Mouse (Mus musculus) frontal cortex, adult (tissue): Measurements from ENCODE around the gene Pick1.
A peak's percentile ranks its signal among the peaks of the same experiment; 100 is the strongest.

Experiments
- ATAC-seq: cut with Nextera tagmentation; 2 replicates; pipeline ENCODE4 v1.9.2; 2017; ENCODE audit warnings: mild to moderate bottlenecking, moderate library complexity, mixed read lengths; ENCODE audit not compliant: low TSS enrichment

The Pick1 gene

DNA sequence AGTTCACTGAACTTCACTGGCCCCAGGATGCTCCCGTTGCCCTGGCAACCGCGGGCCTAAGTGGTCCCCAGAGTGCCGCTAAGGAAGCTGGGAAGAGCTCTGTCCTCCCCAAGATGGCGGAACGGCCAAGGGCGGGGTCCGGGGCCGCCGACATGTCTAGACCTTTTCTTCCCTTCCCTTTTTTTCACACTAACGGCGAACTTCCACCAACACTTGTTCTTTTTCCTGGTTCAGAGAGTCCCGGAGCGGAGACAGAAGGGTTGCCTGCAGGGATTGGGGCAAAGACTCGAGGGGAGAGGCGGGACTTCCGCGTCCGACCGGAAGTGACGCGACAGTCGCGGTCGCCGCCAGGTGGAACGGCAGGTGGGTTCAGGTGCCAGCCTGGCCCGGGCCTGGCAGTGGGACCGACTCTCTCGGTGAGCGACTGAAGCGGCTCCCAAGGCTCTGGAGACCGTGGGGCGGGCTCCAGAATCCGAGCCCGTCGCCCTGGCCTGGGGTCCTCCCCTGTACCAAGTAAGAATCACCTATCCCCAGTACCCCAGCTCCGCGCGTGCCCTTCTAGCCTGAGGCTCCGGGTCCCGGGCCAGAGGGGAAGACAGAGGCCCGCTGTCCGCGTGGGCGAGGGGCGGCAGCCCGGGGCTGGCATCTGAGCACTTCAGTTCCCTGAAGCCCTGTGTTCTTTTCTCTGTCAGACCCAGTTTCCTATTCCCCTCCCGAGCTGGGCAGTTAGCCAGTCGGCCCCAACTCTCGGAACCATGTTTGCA, at the start of gene Pick1, which contains the start of gene Gm49486:
Gene Pick1, plus strand, starts transcription at position 116 of the 764 bp plus-strand sequence.
Gene Gm49486, plus strand, starts transcription at position 334 of the 764 bp plus-strand sequence.
- peak; percentile 87 for ATAC-seq

DNA sequence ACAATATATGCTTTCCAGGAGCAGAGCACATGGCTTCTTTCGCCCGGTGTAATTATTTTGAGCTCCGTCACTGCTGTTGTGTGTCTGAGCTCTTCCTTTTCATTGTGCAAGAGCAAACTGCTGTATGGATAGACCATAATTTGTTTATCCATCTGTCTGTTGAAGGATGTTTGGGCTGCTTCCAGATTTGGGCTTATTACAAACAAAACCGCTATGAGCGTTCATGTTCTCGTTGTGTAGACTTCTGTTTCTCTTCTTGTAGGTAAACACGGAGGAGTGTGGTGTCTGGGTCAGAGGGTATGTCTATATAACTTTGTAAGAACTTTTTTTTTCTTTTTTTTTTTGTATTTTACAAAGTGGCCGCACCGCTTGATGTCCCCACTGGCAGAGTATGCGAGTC, 43.8 kb upstream of the Pick1 start:
- ATAC-seq: no peak

DNA sequence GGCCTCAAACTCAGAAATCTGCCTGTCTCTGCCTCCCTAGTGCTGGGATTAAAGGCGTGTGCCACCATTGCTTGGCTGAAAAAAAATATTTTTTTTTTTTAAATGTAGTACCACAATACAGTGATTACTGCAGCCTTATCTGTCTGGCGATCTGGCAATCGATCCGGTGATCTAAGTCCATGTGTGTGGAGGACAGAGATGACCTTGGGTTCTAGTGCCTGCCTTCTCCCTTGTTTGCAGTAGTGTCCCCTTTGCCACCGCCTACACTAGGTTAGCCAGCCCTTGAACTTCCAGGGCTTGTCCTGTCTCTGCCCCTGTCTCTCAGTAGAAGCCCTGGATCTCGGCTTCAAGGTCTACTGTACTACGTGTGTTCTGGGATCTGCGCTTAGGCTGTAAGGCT, 41.2 kb upstream of the Pick1 start:
- ATAC-seq: no peak

DNA sequence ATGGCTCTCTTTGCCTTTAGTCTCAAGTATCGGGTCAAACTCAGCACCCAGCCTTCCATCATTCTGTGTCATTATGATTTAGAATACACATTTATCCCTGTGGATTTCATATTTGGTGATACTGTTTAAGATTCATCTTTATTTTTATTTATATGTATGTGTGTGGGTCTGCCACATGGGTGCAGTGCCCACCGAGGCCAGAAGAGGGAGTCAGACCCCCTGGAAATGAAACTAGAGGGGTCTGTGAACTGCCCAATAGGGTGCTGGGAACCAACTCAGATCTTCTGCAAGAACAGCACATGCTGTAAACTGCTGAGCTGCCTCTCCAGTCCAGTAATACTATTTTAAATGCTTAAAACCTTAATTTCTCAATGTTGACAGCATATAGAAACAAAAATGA, 37.5 kb upstream of the Pick1 start:
- ATAC-seq: no peak

DNA sequence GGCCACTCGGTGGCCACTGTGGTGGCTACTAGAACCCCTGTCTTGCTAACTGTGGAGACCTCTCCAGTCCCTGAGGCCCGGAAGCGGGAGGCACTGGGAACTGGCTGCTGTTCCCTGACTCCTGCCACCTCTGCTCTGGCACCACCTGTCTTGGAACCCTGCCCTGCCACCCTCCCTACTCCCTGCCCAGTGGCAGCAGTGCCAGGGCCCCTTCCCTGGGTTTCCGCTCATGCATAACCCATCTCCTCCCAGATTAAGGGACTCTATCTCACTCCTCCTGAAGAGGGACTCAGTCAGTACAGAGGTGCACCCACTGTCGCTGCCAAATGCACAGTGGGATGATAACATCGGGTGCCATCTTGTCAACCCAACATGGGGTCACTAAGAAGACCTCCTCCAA, 36.5 kb upstream of the Pick1 start:
- ATAC-seq: no peak

DNA sequence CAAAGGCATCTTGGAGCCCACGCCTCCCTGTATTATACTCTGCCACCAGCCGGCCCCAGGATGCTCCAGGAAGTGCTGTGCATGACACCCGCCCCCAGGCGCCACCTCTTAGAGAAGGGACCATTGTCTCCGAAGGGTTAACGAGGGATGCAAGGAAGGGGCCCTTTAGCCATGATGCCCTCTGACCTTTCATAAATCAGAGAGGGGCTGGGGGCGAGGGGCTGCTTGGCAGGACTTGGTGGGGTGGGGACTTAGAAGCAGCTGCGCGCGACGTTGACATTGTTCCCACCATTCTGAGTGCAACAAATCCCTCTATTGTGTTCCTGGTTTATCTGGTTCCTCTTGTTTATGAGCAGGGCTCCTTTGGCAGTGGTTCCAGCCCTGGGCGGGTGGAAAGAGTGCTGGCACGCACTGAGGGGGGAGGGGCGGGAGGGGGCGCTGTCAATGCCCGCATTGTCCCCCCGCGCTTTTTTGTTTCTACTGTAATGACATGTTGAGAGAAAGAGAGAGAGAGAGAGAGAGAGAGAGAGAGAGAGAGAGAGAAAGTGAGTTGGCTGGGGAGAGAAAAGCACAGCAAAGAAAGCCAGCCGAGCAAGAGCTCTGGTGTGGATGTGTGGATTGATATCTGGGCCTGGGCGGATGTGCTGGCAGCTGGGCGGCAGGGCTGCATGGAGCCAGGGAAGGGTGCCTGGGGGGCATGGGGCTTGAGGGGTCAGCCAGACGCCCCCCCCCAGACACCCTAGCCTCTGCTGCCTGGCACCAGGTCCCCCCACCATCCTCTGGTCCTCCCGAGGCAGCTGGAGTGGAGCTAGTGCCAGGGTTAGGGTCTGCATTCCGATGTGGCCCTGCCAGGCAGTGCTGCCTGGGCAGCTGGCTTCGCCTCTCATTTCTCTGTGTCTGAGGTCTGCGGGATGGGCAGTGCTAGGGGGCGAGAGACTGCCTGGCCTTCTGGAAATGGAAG, 35.8 kb upstream of the Pick1 start:
- peak; percentile 44; the same call in 1 of the 2 replicates for ATAC-seq

DNA sequence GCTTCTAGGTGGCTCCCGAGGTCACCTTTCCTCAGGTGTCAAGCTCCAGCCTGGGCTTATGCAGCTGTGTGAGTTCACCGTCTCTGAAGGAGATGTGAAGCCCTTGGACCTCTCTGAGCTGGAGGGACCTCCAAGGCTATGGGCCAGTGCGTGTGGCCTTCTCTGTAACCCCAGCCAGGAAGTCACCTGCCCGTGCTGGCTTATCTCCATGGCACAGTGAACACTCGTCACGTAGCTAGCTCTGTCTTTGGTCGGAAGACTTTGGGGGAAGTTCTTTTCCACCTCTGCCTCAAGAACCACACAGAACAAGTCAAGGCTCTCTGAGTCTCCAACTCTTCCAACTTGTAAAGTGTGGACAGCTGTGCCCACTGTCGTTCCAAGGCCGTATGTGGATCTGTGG, 34.9 kb upstream of the Pick1 start:
- no peak for ATAC-seq

DNA sequence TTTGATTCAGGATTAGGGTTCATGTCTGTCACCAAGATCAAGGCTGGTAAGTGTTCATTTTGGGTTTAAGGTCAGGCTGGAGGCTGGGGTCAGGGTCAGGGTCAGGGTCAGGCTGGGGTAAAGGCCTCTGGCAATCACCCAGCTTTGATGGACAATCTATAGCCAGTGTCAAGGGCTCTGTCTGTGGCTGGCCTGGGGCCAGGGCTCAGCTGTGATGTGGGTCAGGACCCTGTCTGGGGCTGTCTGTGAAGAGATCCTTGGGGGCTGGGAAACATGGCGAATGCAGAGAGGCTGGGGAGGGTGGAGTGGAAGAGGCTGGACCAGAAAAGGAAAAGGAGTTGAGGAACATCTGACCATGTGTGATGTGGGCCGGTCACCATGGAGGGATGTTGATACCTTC, 34.0 kb upstream of the Pick1 start:
- no peak for ATAC-seq

DNA sequence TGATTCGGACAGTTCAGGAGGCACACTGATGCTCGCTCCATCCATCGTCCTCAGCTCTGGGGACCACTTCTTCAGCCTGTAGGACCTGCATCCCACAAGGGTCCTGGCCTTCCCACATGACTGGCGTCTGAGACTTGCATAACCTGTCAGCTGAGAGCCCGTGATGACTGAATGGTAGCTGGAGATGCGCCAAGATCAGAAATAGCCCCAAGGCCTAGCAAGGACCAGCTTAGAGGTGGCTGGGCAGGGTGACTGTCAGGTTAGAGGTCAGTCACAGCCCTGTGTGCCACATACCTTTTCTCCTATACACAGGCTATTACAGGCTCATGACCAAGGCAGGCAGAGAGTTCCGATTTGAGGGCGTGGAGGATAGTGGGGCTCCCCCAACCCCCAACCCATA, 33.5 kb upstream of the Pick1 start:
- no peak for ATAC-seq

DNA sequence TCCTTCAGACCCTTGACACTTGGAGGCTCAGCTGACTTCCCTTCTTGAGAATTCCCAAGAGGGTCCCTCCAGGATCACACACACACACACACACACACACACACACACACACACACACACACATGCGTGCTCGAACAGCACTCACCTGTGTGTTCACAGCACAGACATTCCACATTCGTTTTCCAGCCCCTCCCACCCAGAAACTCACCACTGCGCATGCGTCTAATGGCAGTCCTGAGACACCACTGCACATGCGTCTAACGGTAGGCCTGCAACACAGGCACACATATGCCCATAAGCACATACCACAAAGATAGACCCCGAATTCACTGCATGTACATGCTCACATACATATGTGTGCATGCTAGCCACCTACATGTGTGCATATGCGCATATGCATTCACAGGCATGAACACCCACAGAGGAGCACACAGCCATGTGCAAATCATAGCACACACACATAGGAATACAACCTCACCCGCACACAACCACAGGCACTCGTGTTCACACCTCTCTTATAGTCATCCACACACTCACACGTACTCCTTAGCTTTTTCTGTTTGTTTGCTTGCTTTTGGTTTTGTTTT, 29.5 kb upstream of the Pick1 start:
- ATAC-seq: no peak

DNA sequence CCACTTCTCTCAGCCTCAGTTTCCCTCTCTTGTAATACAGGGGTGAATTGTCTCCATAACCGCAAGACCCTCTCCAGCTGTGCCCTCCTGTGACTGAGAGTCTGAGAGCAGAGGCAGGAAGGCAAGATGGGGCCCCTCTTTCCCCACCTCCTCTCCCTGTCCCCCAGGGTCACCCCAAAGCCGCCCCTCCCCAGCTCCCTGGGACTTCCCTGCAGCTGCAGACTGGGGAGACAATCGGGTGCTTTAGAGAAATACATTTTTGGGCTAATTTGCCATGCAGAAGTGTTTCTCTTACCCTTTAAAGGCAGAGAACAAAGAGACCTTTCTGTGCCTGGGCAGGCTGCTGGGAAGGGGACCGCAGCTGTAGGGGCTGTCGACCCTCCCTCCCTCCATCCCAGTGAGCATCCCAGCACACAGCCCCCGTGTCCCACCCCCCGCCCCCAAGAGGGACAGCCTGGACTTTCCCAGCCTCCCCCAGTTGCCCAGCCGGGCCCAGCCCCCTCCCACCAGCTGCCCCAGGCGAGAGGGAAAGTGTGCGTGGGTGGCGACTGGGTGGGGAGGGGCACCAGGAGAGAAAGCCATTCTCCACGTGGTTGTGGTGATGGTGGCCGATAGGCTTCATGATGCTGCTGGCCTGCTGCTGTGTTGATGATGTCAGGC, 27.4 kb upstream of the Pick1 start:
- ATAC-seq: 0 out of 2 replicates have a peak, but pooled peaks have one; percentile 20

DNA sequence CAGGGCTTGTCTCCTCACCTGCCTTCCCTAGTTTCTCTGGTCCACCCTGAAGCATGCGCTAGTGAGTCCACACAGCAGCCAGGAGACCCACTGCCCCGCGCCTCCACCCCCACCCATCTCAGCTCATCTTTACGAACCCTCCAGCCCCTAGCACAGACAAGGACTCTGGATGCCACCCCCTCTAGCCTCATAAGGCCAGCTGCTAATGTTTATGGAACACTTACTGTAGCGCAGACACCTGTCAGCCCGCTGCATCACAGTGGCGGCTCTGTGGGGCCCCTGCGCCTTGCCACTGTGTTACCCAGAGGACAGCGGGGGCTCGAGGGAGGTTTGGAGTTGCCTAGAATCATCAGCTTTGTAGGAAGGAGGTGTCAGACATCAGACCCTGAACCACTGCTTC, 26.4 kb upstream of the Pick1 start:
- ATAC-seq: no peak

DNA sequence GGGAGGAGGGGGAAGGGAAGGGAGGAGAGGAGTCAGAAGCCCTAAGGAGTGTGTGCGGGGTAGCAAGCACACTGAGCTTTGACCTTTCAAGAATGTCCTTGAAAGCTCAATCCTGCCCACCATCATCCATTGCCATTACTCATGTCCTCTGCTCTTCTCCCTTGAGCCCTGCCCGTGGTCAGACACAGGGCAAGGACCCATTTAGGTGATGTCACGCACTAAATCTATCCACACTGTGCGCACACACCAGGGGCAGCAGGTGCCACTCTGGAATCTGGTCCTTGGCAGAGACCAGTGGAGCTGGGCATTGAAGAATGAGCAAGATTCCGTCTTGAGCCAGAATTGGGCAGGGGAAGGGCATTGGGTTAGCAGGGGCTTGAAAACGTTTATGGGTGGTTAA, 20.8 kb upstream of the Pick1 start:
- no peak for ATAC-seq

DNA sequence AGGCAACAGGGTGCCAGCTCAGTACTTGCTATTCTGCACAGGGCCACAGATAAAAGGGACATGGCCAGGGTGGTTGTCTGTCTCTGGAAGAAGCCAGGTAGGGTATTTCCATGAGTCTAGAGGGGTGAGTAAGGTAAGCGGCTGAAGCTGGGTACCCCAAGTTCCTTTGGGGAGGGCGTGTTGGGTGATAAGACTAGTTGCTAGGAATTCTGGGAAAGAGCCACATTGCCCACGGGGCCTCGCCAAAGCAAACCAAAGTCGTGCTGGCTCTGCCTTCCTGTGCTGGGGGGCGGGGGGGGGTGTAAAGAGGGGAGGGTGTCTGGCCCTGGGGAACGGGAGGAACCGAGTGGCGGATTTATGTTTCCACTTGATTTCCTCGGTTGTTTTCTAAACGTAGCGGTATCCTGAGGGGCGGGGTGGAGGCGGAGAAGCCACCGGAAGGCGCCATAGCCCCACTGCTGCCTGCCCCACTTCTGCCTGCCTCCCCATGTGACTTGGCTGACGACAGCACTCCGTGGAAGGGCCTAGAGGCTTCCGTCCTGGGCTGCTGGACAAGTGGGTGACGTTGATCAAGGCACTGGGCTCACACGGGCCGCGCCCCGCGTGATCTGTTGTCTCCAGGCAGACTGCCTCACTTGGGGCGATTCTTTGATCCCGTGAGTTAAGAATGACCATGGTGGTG, 20.1 kb upstream of the Pick1 start:
- ATAC-seq: peak; percentile 49; the same call in 1 of the 2 replicates

DNA sequence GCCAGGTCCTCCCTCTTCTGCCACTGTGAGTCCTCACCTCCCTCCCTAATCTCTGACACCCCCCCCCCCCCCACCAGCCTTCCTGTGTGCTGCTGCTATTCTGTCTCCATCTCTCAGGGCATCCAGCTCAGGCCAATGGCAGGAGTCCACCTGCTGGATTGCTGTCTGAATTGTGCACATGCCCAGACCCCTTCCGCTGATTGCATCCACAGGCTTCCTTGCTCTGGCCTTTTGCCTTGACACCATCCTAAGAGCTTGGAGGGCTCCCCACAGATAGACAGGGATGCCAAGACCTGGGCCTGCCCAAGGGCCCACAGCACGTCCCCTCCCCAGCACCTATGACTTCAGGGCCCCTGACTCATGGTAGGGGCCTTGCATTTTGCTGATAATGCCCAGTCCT, 18.6 kb upstream of the Pick1 start:
- ATAC-seq: no peak

DNA sequence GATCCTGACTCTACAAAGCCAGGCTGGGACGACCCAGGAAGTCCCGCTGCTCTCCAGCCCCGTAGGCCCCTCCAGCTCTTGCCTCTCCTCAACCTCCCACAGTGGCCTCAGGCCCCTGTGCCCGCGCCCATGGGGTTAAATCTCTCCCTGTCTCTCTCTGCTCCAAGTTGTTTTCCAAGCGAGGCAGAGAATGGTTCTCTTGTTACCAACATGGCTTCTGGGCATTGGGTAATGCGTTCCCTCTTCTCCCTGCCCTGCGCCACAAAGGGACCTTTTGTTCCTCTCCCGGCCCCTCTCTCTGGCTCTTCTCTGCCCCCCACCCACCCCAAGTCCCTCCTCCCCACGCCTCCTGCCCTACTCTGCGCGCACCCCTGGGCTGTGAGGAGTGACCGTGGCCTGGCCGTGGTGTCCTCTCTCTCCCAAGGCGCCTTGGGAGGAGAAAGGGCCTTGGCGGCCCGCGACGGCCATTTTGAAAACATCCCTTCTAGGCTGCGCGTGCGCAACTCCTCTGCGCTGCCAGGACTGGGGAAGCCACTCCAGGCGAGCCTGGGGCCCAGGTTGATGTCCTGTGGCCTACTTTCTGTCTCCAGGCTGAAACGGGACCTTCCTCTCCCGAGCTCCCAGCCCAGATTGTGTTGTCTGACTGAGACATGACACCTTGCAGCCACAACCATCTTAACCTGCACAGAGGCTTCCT, 16.1 kb upstream of the Pick1 start:
- ATAC-seq: peak; percentile 18; the same call in 1 of the 2 replicates

DNA sequence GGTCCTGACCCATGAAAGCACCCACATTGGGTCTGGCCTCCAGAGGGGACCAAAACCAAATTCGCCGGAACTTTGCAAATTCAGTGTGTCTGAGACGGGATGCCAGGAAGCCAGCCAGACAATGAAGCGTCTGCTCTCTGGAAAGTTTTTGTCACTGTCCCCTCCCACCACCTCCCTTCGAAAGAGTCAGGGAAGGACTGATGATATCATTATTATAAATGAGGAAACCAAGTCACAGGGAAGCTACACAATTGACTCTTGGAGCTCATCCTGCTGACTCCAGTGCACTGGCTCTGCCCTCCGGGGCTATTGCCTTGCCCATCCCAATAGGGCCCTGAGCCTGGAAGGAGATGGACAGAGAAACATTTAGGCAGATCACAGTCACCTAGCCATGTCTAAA, 15.4 kb upstream of the Pick1 start:
- ATAC-seq: no peak

DNA sequence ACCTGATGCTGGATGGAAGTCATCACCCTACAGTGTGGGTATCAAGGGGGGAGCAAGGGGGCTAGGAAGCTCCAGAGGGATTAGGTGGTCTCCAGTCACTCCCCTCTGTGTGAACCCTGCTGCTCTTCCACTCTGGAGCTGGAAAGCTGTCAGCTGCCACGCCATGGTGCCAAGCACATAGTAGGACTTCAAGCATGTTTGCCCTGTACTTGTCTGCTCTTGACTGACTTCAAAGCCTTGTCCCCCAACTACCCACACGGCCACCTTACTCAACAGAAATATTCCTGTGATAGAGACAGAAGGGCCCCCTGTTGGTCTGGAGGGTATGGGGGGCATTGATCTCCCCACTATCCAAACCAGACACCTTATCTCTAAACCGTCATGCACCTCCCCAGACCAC, 12.8 kb upstream of the Pick1 start:
- no peak for ATAC-seq

DNA sequence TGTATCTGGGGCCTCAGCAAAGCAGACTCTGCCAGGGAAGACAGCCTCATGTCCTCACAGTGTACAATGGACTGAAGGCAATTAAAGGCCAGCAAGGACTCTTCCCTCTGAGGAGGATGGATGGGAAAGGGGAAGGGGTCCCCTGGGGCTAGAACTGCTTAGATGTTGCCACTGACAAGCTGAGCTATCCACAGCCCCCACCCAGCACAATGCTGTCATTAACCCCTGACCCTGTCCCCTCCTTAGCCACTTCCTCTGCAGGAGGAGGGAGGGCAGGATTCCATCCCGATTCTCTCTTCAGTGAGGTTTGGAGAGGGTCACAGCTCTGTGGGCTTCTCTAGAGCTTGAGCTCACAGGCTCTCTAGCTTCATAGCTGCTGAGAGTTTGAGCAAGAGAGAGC, 9.4 kb upstream of the Pick1 start:
- no peak for ATAC-seq

DNA sequence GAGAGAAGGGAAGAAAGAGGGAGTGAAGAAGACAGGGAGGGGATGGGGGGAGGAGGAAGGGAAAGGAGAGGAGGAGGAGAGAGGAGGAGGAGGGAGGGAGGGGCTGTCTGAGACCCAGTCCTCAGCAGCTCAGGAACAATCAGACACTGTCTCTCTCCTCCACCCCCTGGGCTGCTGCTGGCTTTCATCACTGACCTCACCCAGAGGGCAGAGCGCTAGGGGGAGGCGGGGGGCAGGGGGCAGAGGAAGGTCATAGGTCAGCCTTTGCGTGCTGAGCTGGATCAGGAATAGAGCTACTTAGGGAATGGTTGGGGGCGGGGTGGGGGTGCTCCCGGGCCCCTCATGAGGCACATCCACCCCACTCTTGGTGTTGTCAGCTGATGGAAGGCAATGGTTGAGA, 5.3 kb upstream of the Pick1 start:
- ATAC-seq: no peak

DNA sequence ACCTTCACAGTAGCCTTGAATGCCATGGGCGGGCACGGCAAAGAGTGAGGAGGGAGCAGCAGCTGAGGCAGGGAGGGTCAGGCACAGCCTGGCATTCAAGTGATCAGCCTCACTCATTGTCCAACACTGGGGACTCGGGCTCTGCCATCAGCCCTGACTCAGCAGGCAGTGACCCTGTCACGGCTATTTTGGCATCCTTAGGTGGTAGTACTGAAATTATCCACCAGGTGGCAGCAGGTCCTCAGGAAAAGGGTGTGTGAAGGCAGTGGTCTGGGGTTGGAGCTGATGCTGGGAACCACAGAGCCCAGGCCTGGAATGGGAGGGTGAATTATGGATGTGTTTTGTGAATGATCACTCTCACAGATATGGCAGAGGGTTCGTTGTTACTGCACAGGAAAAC, 4.3 kb upstream of the Pick1 start:
- ATAC-seq: peak; percentile 73
